Mouse (Mus musculus) gastrocnemius, adult 18-20 months (tissue): ENCODE measurements at regions not wholly inside any gene's neighbourhood (a gene's known extent, or its start where the extent isn't known, plus 50 kb on each side); places are given as distances from the start of the nearest gene placed in this dataset.

ENCODE experiments used
- DNase-seq: peaks from one replicate; pipeline ENCODE4 v3.0.0; 2021; ENCODE audit warnings: low spot score

GRCm38 (mm10) chrX:12888708-12889481 lies 127.0 kb upstream of the Med14 start:
- no peak for DNase-seq

GRCm38 (mm10) chrX:12888010-12888707 lies 126.3 kb upstream of the Med14 start:
- no peak for DNase-seq

- DNase-seq, result no peak
Measured at GRCm38 (mm10) chrX:12887516-12887915, 125.6 kb upstream of the Med14 start.

GRCm38 (mm10) chrX:12886160-12887048 lies 124.5 kb upstream of the Med14 start:
- no peak for DNase-seq

- no peak for DNase-seq
Measured at GRCm38 (mm10) chrX:12879233-12879632, 117.4 kb upstream of the Med14 start.

GRCm38 (mm10) chrX:12877506-12877905 lies 115.6 kb upstream of the Med14 start:
- DNase-seq, result no peak

- peak; percentile 68 for DNase-seq
Measured at GRCm38 (mm10) chrX:12873698-12874144, 111.8 kb upstream of the Med14 start.

GRCm38 (mm10) chrX:12873230-12873629 lies 111.4 kb upstream of the Med14 start:
- no peak for DNase-seq

GRCm38 (mm10) chrX:12866885-12867498 lies 105.1 kb upstream of the Med14 start:
- DNase-seq, result no peak

GRCm38 (mm10) chrX:12866176-12866575 lies 104.3 kb upstream of the Med14 start:
- DNase-seq, result peak; percentile 67

GRCm38 (mm10) chrX:12860168-12860567 lies 98.3 kb upstream of the Med14 start:
- no peak for DNase-seq

- no peak for DNase-seq
Measured at GRCm38 (mm10) chrX:12858757-12859156, 96.9 kb upstream of the Med14 start.

- DNase-seq, result no peak
Measured at GRCm38 (mm10) chrX:12857881-12858755, 96.2 kb upstream of the Med14 start.

- DNase-seq, result peak; percentile 64
Measured at GRCm38 (mm10) chrX:12855425-12855824, 93.6 kb upstream of the Med14 start.

GRCm38 (mm10) chrX:12851684-12852083 lies 89.8 kb upstream of the Med14 start:
- no peak for DNase-seq

GRCm38 (mm10) chrX:12844431-12844830 lies 82.6 kb upstream of the Med14 start:
- no peak for DNase-seq

GRCm38 (mm10) chrX:12841021-12841325 lies 79.1 kb upstream of the Med14 start:
- no peak for DNase-seq

- DNase-seq, result peak; percentile 78
Measured at GRCm38 (mm10) chrX:12840160-12841020, 78.5 kb upstream of the Med14 start.

GRCm38 (mm10) chrX:12839406-12840159 lies 77.7 kb upstream of the Med14 start:
- peak; percentile 53 for DNase-seq
